Mouse (Mus musculus): Measurements from ENCODE around the gene Fgfr2. TPM values are rescaled to one million over a fixed set of nuclear protein-coding genes. Genes with fewer than 3 reads are reported as not detected.

Fgfr2 gene
- polyA plus RNA-seq, 1 experiment from 2014 or later = 104 TPM

DNA sequence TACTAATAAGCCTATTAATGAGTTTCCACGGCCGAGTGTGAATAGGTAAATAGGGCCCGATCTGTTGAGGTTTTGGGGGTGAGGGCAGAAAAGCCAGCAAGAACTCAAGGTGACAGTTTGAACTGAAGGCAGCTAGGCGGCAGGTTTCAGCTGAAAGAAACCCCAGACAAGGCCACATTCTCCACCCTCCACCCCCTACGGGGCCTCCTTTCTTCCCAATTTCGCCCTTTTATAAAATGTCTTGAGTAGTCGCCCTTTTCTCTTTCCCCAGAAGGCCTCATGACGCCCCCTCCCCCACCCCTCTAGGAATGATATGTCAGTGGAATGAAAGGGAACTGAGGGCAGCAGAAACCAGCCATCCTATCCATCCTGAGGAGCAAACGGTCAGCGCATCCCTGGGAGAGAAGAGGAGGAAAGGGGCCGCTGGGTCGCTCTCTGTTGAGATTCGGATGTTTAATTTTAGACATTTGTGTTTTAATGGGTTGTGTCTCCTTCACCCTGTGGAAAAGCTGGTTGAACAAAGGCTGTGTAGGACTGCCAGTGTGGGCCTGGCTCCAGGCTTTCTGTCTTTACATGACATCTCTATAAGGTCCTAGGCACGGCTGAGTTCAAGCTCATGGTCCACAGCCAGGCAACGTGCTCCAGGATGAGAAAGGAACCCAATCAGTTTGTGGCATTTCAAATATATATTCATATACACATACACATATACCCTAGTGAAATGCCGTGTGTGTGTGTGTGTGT is 2853.9 kb downstream of the Fgfr2 start:
- WGBS = 65% methylated on average over 16 of the region's 16 CpGs
- no peak overlapping the region for H3K9ac ChIP-seq
- H3K4me3 ChIP-seq (replicated peaks) = no peak overlapping the region
- H3K4me2 ChIP-seq = no peak overlapping the region
- H3K27ac ChIP-seq = no peak overlapping the region
- H3K36me3 ChIP-seq = no peaks in the 10 kb centered on the region
- no peaks in the 10 kb centered on the region for H3K9me3 ChIP-seq
- peaks cover 14% of the 10 kb centered on the region for H3K4me1 ChIP-seq
- no peak for ATAC-seq (ENCODE audit: insufficient read depth, low FRiP score, low read depth)
- H3K27me3 ChIP-seq (replicated peaks) = no peaks in the 10 kb centered on the region

DNA sequence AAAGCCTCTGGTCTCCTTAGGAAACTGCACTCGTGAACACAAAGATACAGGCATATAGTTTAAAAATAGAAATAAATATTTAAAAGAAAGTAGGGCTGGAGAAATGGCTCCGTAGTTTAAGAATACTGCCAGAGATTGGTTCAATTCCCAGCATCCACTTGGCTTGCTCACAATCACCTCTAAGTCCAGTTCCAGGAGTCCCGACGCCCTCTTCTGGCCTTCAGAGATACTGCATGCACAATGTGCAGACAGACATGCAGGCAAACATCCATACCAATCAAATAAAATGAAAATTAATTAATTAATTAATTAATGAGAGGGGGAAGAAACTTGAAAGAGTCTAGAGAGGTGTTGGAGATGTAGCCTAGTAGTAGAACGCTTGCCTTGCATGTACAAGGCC is 2856.1 kb downstream of the Fgfr2 start:
- Histone ChIP-seq H3K4me3 (replicated peaks) (no peak overlapping the region), H3K4me2 (no peak overlapping the region), H3K27me3 (replicated peaks) (no peaks in the 10 kb centered on the region), H3K36me3 (no peaks in the 10 kb centered on the region), H3K4me1 (peaks cover 6% of the 10 kb centered on the region; the same call in 1 of the 2 replicates), H3K27ac (peak overlapping the region; percentile 92), H3K9ac (no peak overlapping the region), H3K9me3 (no peaks in the 10 kb centered on the region)
- WGBS = 33% methylated on average over 5 of the region's 5 CpGs
- ATAC-seq (ENCODE audit: insufficient read depth, low FRiP score, low read depth) = no peak

DNA sequence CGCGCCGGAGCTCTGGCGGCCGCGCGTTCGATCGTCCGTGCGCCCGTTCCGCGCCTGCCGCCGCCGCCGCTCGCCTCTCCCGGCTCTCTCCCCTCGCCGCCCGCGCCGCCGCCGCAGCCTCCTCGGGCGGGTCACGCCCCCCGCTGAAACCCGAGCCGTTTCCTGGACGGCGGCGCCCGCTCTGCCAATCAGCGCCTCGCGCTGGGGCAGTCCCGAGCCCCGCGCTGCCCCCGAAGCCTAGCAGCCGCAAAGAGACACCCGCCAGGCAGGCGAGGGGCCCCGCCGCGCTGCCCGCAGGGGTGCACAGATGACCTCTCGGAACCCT is 2857.0 kb downstream of the Fgfr2 start:
- Histone ChIP-seq H3K4me3 (replicated peaks) (peak overlapping the region; percentile 68), H3K27ac (peak overlapping the region; percentile 92), H3K4me2 (peak overlapping the region; percentile 76), H3K36me3 (no peaks in the 10 kb centered on the region), H3K27me3 (replicated peaks) (no peaks in the 10 kb centered on the region), H3K9me3 (no peaks in the 10 kb centered on the region), H3K9ac (peak overlapping the region; percentile 77), H3K4me1 (peaks cover 6% of the 10 kb centered on the region; the same call in 1 of the 2 replicates)
- peak; percentile 90 for ATAC-seq (ENCODE audit: insufficient read depth, low FRiP score, low read depth)
- under 1% methylated on average over 52 of the region's 52 CpGs for WGBS

DNA sequence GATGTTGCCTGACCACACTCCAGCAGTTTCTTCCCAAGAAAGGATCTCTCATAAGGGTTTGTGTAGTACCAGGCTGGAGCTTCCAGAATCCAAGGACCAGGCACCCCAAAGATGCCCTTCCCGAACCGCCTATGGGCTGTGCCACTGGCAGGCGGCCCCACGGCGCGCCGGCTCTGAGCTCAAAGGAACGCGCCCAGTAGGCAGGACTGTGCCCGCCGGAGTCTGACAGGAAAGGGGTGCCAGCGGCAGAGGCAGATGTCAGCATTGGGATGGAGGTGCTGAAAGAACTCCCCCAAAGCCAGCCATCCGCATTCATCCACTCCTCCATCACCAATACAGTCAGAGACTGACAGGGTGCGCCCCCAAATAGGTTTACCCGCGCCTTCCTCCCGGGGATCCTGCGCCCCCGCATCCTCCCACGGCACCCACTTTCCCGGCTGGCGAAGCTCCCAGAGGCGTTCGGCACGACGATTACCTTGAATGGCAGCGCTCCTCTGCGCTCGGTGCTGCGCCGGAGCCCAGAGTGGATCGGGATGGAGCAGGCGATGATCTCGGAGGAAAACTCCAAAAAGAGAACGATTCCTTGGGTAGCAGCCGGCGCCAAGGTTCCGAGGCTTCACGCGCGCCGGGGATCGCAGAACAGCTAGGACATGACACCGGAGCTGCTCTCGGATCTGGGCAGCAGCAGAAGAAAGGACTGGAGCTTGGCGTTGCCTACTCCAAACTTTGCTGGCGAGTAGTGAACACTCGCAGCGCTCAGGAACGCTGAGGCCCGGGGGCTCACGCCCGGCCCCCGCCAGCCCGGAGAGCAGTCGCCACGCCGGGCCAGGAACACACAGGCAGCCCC is 2857.6 kb downstream of the Fgfr2 start:
- no peaks in the 10 kb centered on the region for H3K27me3 ChIP-seq (replicated peaks)
- H3K4me2 ChIP-seq = peak overlapping the region; percentile 76
- peak; percentile 37 for ATAC-seq (ENCODE audit: insufficient read depth, low FRiP score, low read depth)
- peaks cover 11% of the 10 kb centered on the region; the same call in 1 of the 2 replicates for H3K4me1 ChIP-seq
- WGBS = under 1% methylated on average over 57 of the region's 58 CpGs
- H3K27ac ChIP-seq = peak overlapping the region; percentile 92
- H3K9me3 ChIP-seq = no peaks in the 10 kb centered on the region
- H3K4me3 ChIP-seq (replicated peaks) = peak overlapping the region; percentile 68
- no peaks in the 10 kb centered on the region for H3K36me3 ChIP-seq
- peak overlapping the region; percentile 77 for H3K9ac ChIP-seq

DNA sequence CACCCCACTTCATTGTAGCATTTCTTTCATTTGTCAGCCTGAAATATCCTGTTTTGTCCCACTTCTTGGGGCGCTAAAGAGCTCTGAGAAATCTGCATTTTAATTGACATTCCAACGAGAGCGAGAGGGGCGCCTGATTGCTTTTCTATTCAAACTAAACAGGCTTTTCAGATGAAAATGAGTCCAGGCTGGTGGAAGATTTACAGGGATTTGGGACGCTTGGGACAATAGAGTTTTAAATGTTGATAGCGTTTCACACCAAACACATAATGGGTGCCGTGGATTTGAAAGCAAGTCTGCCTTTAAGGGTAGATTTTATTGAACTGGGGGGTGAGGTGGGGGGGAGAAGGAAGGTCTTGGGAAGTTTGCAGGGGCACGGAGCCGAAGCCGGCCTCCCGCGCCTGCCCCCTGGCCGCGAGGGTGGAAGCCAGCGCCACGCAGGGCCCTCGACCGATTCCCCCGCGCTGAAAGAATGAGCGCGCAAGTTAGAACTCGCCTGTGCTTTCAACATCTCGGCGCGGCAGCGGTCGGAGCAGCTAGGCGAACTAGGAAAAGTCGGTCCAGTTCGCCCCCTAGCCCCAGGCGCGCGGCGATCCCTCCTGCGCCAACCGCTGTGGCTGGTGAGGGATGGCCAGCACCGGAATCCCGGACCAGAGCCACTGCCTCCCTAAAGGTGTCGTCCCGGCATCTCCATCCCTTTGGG is 2858.4 kb downstream of the Fgfr2 start:
- Histone ChIP-seq H3K9me3 (no peaks in the 10 kb centered on the region), H3K27ac (peak overlapping the region; percentile 92), H3K4me1 (peaks cover 13% of the 10 kb centered on the region; the same call in 1 of the 2 replicates), H3K4me2 (peak overlapping the region; percentile 76), H3K27me3 (replicated peaks) (no peaks in the 10 kb centered on the region), H3K4me3 (replicated peaks) (peak overlapping the region; percentile 68), H3K36me3 (no peaks in the 10 kb centered on the region), H3K9ac (peak overlapping the region; percentile 77)
- peak; percentile 15; the same call in 1 of the 2 replicates for ATAC-seq (ENCODE audit: insufficient read depth, low FRiP score, low read depth)
- WGBS = under 1% methylated on average over 41 of the region's 41 CpGs

DNA sequence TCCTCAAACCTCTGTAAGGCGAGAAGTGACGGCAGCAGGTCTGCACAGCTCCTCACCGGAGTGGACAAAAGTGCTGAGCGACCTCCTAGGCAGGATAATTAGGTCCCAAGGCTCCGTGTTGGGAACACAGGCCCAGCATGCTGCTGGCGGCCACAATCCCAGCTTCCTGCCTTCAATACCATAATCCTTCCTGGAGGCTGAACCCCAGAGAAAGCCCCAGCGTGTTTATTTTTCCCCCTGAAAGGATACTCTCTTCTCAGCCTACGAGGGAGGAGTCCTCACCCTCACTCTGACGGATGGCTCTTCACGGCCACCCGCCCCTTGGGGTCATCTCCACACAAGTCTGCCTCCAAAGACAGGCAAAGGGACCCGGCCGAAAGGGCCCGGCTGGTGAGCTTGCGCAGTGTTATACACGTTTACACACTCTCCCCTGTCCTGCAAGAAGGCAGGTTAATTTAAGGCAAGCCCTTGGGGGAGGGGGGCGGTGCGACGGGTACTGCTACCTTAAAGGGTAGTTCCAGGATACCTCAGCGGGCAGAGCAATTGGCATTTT is 2859.3 kb downstream of the Fgfr2 start:
- no peak for ATAC-seq (ENCODE audit: insufficient read depth, low FRiP score, low read depth)
- Histone ChIP-seq H3K4me1 (peaks cover 20% of the 10 kb centered on the region; the same call in 1 of the 2 replicates), H3K27me3 (replicated peaks) (no peaks in the 10 kb centered on the region), H3K36me3 (no peaks in the 10 kb centered on the region), H3K9ac (peak overlapping the region; percentile 77), H3K27ac (peak overlapping the region; percentile 92), H3K4me3 (replicated peaks) (peak overlapping the region; percentile 68), H3K4me2 (peak overlapping the region; percentile 76), H3K9me3 (no peaks in the 10 kb centered on the region)
- WGBS = 6% methylated on average over 20 of the region's 20 CpGs

DNA sequence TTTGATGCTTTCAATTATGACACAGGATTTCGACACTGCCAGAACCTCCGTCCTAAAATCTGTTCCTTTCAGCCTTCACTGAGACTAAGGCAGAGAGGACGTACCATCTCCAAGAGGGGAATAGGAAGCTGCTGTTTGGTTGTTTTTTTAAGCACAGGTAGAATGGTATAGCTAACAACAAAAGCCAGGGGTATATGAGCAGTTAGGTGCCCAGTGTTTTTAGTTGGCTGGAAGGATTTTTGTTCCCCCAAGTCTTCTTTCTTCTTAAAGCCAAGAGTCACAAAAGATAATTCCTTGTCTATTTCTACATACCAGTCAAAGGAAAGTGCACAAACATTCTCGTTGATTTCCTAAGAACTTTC is 2859.9 kb downstream of the Fgfr2 start:
- Histone ChIP-seq H3K27me3 (replicated peaks) (no peaks in the 10 kb centered on the region), H3K4me1 (peaks cover 27% of the 10 kb centered on the region; the same call in 1 of the 2 replicates), H3K9me3 (no peaks in the 10 kb centered on the region), H3K4me3 (replicated peaks) (peak overlapping the region; percentile 68), H3K27ac (peak overlapping the region; percentile 92), H3K4me2 (peak overlapping the region; percentile 76), H3K36me3 (no peaks in the 10 kb centered on the region), H3K9ac (peak overlapping the region; percentile 77)
- ATAC-seq (ENCODE audit: insufficient read depth, low FRiP score, low read depth) = no peak
- 41% methylated on average over 4 of the region's 4 CpGs for WGBS

DNA sequence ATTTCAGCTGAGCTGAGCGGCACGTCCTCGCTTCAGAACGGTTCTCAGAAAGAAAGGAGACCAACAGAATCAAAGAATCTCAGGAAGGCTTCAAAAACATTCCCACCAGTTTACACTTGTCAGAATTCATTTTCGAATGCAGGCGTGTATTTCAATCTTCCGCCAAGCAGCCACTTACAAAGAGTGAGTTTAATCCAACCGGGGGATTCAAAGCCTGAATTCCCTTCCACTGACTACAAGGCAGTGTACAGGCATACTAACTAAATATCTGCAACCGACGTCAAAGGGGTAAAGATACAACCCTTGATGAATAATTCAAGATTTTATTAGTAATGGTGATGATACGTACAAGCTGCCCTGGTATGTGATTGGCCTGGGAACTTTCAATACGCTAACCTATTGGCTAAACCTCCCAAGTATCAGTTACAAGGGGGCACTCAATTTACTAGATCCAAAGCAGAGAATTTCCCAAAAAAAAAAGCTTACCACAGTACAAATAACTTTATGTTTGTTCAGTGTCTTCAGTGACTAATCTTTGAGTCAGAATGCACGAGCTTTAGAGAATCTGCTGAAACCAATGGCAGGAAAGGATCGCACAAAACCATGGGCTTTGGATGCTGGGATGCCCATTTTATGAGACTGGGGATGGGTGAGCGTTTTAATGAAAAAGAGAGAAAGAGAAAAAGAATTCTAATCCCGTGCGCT is 2860.5 kb downstream of the Fgfr2 start:
- Histone ChIP-seq H3K4me1 (peaks cover 27% of the 10 kb centered on the region; the same call in 1 of the 2 replicates), H3K9me3 (no peaks in the 10 kb centered on the region), H3K4me3 (replicated peaks) (peak overlapping the region; percentile 68), H3K27ac (peak overlapping the region; percentile 92), H3K9ac (peak overlapping the region; percentile 77; the same call in 1 of the 2 replicates), H3K4me2 (peak overlapping the region; percentile 76), H3K36me3 (no peaks in the 10 kb centered on the region), H3K27me3 (replicated peaks) (no peaks in the 10 kb centered on the region)
- 37% methylated on average over 17 of the region's 17 CpGs for WGBS
- no peak for ATAC-seq (ENCODE audit: insufficient read depth, low FRiP score, low read depth)

DNA sequence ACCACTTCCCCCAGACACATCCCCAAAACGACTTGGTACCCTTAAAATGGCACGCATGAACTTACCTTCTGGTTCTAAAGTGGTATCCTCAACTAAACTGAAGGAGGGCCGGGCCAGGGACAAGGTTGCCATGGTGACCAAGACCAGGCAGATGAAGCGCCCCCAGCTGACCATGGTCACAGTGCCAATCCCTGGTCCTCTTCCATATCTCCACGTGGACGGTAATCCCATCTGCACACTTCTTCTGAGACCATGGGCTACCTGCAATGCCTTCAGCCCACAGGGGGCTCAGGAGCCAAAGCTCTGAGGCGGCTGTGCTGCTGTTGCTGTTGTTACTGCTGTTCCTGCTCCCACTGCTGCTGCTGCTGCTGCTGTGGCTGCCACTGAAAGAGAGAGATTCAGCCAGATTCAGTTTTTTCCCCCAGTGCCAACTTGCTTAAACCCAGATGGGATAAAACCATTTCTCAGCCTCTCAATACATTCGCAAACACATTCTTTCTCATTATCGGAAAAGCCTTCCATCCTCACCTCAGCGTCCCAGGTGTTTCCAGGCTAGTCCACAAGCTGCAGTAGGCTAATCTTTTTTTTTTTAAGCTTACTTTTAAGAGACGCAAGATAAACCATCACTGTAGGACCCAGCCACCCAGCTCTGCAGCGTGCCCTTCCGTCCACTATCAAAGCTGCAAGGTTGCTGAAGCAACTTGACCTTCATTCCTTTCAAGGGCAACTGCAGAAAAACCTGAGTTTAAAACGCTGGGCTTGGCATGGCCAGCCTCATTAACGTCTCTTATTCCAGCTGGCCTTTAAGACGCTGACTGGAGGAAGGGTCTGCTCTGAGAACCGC is 2861.2 kb downstream of the Fgfr2 start:
- Histone ChIP-seq H3K27ac (peak overlapping the region; percentile 19; the same call in 1 of the 2 replicates), H3K4me3 (replicated peaks) (peak overlapping the region; percentile 68), H3K9ac (0 out of 2 replicates have a peak overlapping the region, but pooled peaks have one; percentile 19), H3K27me3 (replicated peaks) (no peaks in the 10 kb centered on the region), H3K4me1 (peaks cover 27% of the 10 kb centered on the region; the same call in 1 of the 2 replicates), H3K36me3 (no peaks in the 10 kb centered on the region; the same call in 1 of the 2 replicates), H3K9me3 (no peaks in the 10 kb centered on the region), H3K4me2 (peak overlapping the region; percentile 76)
- WGBS = 37% methylated on average over 17 of the region's 17 CpGs
- ATAC-seq (ENCODE audit: insufficient read depth, low FRiP score, low read depth) = no peak

DNA sequence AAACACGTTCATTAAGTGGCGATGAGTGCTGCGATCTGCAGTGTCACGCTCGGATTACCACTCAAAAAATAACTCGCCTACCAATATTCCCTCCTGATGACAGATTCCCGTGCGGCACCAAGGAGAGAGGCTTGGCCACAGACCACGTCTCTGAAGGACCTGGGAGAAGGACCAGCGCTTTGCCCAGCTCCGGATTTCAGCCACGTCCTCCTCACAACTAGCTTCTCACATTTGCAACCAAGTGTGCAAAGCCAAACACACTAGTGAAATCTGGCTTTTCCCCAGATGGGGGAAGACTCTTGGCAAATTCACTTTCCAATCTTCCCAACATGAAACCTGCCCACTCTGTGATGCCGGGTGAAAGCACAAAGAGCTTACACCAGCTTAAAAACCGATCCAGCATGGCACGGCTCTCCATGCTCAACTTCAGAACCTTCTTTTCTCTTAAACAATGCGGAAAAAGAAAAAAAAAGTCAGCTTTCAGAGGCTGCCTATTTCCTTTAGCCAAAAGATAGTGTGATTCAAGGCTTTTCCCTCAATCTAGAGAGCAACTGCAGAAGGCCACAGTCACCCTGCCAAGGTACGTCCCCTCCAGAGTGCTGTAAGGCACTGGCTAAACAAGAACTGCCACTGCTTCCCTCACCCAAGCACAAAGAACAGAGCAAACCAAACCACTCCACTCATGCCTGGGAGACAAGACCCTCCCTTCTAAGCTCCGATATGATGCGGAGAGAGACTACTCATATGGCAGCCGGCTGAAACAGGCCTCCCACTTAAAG is 2862.1 kb downstream of the Fgfr2 start:
- H3K9me3 ChIP-seq = no peaks in the 10 kb centered on the region
- no peak for ATAC-seq (ENCODE audit: insufficient read depth, low FRiP score, low read depth)
- no peaks in the 10 kb centered on the region for H3K27me3 ChIP-seq (replicated peaks)
- peaks cover 21% of the 10 kb centered on the region; the same call in 1 of the 2 replicates for H3K4me1 ChIP-seq
- no peak overlapping the region; the same call in 1 of the 2 replicates for H3K9ac ChIP-seq
- H3K4me2 ChIP-seq = peak overlapping the region; percentile 76
- peak overlapping the region; percentile 68 for H3K4me3 ChIP-seq (replicated peaks)
- peak overlapping the region; percentile 37; the same call in 1 of the 2 replicates for H3K27ac ChIP-seq
- 65% methylated on average over 20 of the region's 20 CpGs for WGBS
- no peaks in the 10 kb centered on the region; the same call in 1 of the 2 replicates for H3K36me3 ChIP-seq
